Mouse (Mus musculus) CH12.LX (cell line): ENCODE measurements around the gene Lsg1. TPM values are rescaled to one million over a fixed set of nuclear protein-coding genes. Genes with fewer than 3 reads are reported as not detected.

Source experiments
- DNase-seq: peaks from one replicate; pipeline ENCODE4 v3.0.0-alpha.2; 2013; ENCODE audit errors: extremely low read depth
- H3K27ac ChIP-seq: 2 replicates; pipeline ENCODE4 v1.5.1; 2012; ENCODE audit warnings: low read depth, mild to moderate bottlenecking, control low read depth, moderate library complexity; ENCODE audit not compliant: insufficient read depth
- H3K27me3 ChIP-seq: replicated peaks from 2 replicates; pipeline ENCODE3; 2012; ENCODE audit warnings: inconsistent platforms
- H3K36me3 ChIP-seq, 2 experiments: replicated peaks in 1 of 2; 2 replicates each; pipeline versions ENCODE3 to v1.6.1; 2012; ENCODE audit warnings: inconsistent platforms in 1 of 2, low read length in 1 of 2, mild to moderate bottlenecking in 1 of 2, mixed read lengths in 1 of 2, moderate library complexity in 1 of 2; ENCODE audit not compliant: control insufficient read depth in 1 of 2, insufficient read depth in 1 of 2
- H3K4me1 ChIP-seq, 2 experiments: 2 replicates each; pipeline ENCODE4 v1.6.1; 2012; ENCODE audit warnings: inconsistent platforms in 1 of 2, moderate library complexity in 1 of 2; ENCODE audit not compliant: insufficient read depth in 2 of 2, control insufficient read depth in 1 of 2
- H3K4me2 ChIP-seq: 2 replicates; pipeline ENCODE4 v1.6.1; 2012; ENCODE audit warnings: low read depth, mild to moderate bottlenecking, control low read depth; ENCODE audit not compliant: poor library complexity, insufficient read depth, severe bottlenecking
- H3K4me3 ChIP-seq, 3 experiments: fragments of 150-350 bp in 1 of 3; sonication (generic) in 1 of 3; replicated peaks in 1 of 3; 2 replicates each; pipeline versions ENCODE3 to v1.5.1; 2011 to 2012; ENCODE audit warnings: low read depth in 2 of 3, low read length in 2 of 3, mild to moderate bottlenecking in 2 of 3, moderate library complexity in 2 of 3, control low read depth in 1 of 3, improper control_type of control experiment in 1 of 3, inconsistent platforms in 1 of 3, mixed read lengths in 1 of 3; ENCODE audit not compliant: poor library complexity in 1 of 3
- H3K79me2 ChIP-seq: replicated peaks from 2 replicates; pipeline ENCODE4 v1.6.1; 2012; ENCODE audit warnings: mild to moderate bottlenecking, moderate library complexity; ENCODE audit not compliant: control insufficient read depth, poor library complexity, insufficient read depth, severe bottlenecking; ENCODE audit errors: extremely low read depth
- H3K9ac ChIP-seq: 2 replicates; pipeline ENCODE4 v1.6.1; 2012; ENCODE audit warnings: low read depth, mild to moderate bottlenecking, control low read depth, moderate library complexity; ENCODE audit not compliant: insufficient read depth
- H3K9me3 ChIP-seq: replicated peaks from 2 replicates; pipeline ENCODE3; 2012; ENCODE audit warnings: low read length, inconsistent platforms, mixed read lengths
- BHLHE40 ChIP-seq: IDR thresholded peaks from 2 replicates; pipeline ENCODE4 v1.6.1; 2011; ENCODE audit warnings: mild to moderate bottlenecking, low read depth, low read length, improper control_type of control experiment
- CTCF ChIP-seq, 2 experiments: IDR thresholded peaks in 1 of 2; conservative IDR thresholded peaks in 1 of 2; 2 replicates each; pipeline ENCODE4 v1.5.1; 2011 to 2012; ENCODE audit warnings: low read depth in 2 of 2, low read length in 2 of 2, improper control_type of control experiment in 1 of 2, inconsistent platforms in 1 of 2, mild to moderate bottlenecking in 1 of 2, moderate library complexity in 1 of 2
- ELF1 ChIP-seq: IDR thresholded peaks from 2 replicates; pipeline ENCODE4 v1.6.1; 2014; ENCODE audit warnings: low read depth, mild to moderate bottlenecking, inconsistent platforms, low read length, improper control_type of control experiment
- EP300 ChIP-seq: IDR thresholded peaks from 2 replicates; pipeline ENCODE4 v1.6.1; 2011; ENCODE audit warnings: low read length, improper control_type of control experiment
- ETS1 ChIP-seq: conservative IDR thresholded peaks from 2 replicates; pipeline ENCODE4 v1.6.1; 2012; ENCODE audit warnings: low read depth, mild to moderate bottlenecking, inconsistent platforms, low read length, improper control_type of control experiment, moderate library complexity
- GABPA ChIP-seq: IDR thresholded peaks from 2 replicates; pipeline ENCODE4 v1.6.1; 2012; ENCODE audit warnings: low read depth, low read length, improper control_type of control experiment, inconsistent platforms; ENCODE audit not compliant: insufficient replicate concordance
- HCFC1 ChIP-seq: IDR thresholded peaks from 2 replicates; pipeline ENCODE4 v1.6.1; 2012; ENCODE audit warnings: low read depth, mild to moderate bottlenecking, inconsistent platforms, low read length, improper control_type of control experiment
- IRF4 ChIP-seq: IDR thresholded peaks from 2 replicates; pipeline ENCODE4 v1.6.1; 2014; ENCODE audit warnings: low read depth, mild to moderate bottlenecking, inconsistent platforms, low read length, improper control_type of control experiment
- KAT2A ChIP-seq: IDR thresholded peaks from 2 replicates; pipeline ENCODE4 v1.6.1; 2012; ENCODE audit warnings: low read length, improper control_type of control experiment, inconsistent platforms; ENCODE audit not compliant: insufficient replicate concordance
- MAFK ChIP-seq: IDR thresholded peaks from 2 replicates; pipeline ENCODE4 v1.6.1; 2011; ENCODE audit warnings: low read length, improper control_type of control experiment; ENCODE audit not compliant: insufficient replicate concordance
- MAZ ChIP-seq: IDR thresholded peaks from 2 replicates; pipeline ENCODE4 v1.6.1; 2012; ENCODE audit warnings: low read depth, mild to moderate bottlenecking, inconsistent platforms, low read length, improper control_type of control experiment, moderate library complexity
- MEF2A ChIP-seq: IDR thresholded peaks from 2 replicates; pipeline ENCODE4 v1.6.1; 2014; ENCODE audit warnings: low read depth, mild to moderate bottlenecking, inconsistent platforms, low read length, improper control_type of control experiment, borderline replicate concordance
- MXI1 ChIP-seq: IDR thresholded peaks from 2 replicates; pipeline ENCODE4 v1.6.1; 2011; ENCODE audit warnings: mild to moderate bottlenecking, low read depth, low read length, improper control_type of control experiment
- NELFE ChIP-seq: IDR thresholded peaks from 2 replicates; pipeline ENCODE4 v1.6.1; 2011; ENCODE audit warnings: low read depth, low read length, improper control_type of control experiment
- NRF1 ChIP-seq: IDR thresholded peaks from 2 replicates; pipeline ENCODE4 v1.6.1; 2014; ENCODE audit warnings: low read depth, mild to moderate bottlenecking, inconsistent platforms, low read length, improper control_type of control experiment, moderate library complexity
- PAX5 ChIP-seq: IDR thresholded peaks from 2 replicates; pipeline ENCODE4 v1.6.1; 2012; ENCODE audit warnings: low read length, inconsistent platforms, mixed read lengths
- POLR2A ChIP-seq: IDR thresholded peaks from 2 replicates; pipeline ENCODE4 v1.6.1; 2011; ENCODE audit warnings: low read depth, mild to moderate bottlenecking, improper control_type of control experiment, low read length
- POLR2AphosphoS2 ChIP-seq: IDR thresholded peaks from 2 replicates; pipeline ENCODE4 v1.6.1; 2011; ENCODE audit warnings: low read depth, low read length, improper control_type of control experiment
- SMC3 ChIP-seq: IDR thresholded peaks from 2 replicates; pipeline ENCODE4 v1.6.1; 2011; ENCODE audit warnings: low read depth, low read length, improper control_type of control experiment
- USF2 ChIP-seq: conservative IDR thresholded peaks from 2 replicates; pipeline ENCODE4 v1.6.1; 2011; ENCODE audit warnings: low read depth, low read length, improper control_type of control experiment
- ZC3H11A ChIP-seq: IDR thresholded peaks from 2 replicates; pipeline ENCODE4 v1.6.1; 2012; ENCODE audit warnings: low read depth, mild to moderate bottlenecking, inconsistent platforms, low read length, improper control_type of control experiment
- ZKSCAN1 ChIP-seq: IDR thresholded peaks from 2 replicates; pipeline ENCODE4 v1.6.1; 2012; ENCODE audit warnings: low read depth, inconsistent platforms, low read length, improper control_type of control experiment, borderline replicate concordance
- ZMIZ1 ChIP-seq: IDR thresholded peaks from 2 replicates; pipeline ENCODE4 v1.6.1; 2012; ENCODE audit warnings: low read depth, mild to moderate bottlenecking, inconsistent platforms, low read length, improper control_type of control experiment
- ZNF384 ChIP-seq: IDR thresholded peaks from 2 replicates; pipeline ENCODE4 v1.6.1; 2012; ENCODE audit warnings: low read depth, low read length, improper control_type of control experiment, inconsistent platforms
- dilution Hi-C: fragments of 300-500 bp; cut with MboI; formaldehyde crosslinking; loops from 2 replicates; pipeline ENCODE4 v1.14.3; 2020; ENCODE audit warnings: low sequenced_read_pairs; ENCODE audit not compliant: extremely low pct_unique_long_range_greater_than_20kb, extremely low pct_ligation_motif_present
- in situ Hi-C: fragments of 300-500 bp; cut with MboI; formaldehyde crosslinking; loops from 3 replicates; pipeline ENCODE4 v1.14.3; 2019; ENCODE audit warnings: low sequenced_read_pairs, low pct_ligation_motif_present, low pct_unique_long_range_greater_than_20kb, mixed read lengths
- polyA plus RNA-seq: library from polyadenylated mRNA; unstranded; fragments of >175 nt; gene quantifications from 2 replicates; pipeline ENCODE4 v1.2.1, GENCODE M21; 2012; ENCODE audit warnings: low read depth; ENCODE audit not compliant: insufficient read length
- total RNA-seq, 2 experiments: library from RNA; depleted of rRNA; stranded (reverse); fragments of 300-350 nt in 1 of 2; fragments of >200 nt in 1 of 2; gene quantifications; 2 replicates each; pipeline ENCODE4 v1.2.3; 2012 to 2014

Gene Lsg1
- total and polyA plus RNA-seq, 3 experiments = 58.4 to 189 (median 94.7) TPM

DNA sequence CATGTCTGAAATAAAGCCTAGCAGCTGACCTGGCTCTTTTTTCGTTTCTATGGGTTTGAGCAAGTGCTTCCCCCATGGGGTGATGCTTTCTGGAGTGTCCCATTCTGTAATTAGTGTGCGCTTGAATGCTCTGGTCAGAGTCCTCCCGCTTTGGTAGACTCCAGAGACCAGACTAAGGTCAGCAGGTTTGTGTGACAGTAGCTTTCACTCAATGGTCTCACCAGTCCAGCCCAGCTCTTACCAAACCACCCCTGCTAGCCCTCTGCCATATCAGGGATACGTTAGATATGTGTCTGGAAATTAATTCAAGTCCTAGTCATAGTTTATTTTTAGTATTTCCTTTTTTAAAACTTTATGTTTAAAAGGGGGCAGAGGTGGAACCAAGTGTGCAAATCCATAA, 26.8 kb downstream of the Lsg1 start:
- Histone ChIP-seq H3K36me3 (peaks cover 68 to 85% of the 10 kb centered on the region in 2 experiments), H3K79me2 (no peaks in the 10 kb centered on the region), H3K9ac (no peak overlapping the region), H3K27ac (no peak overlapping the region), H3K4me1 (no peaks in the 10 kb centered on the region), H3K9me3 (peaks cover 18% of the 10 kb centered on the region), H3K4me2 (no peak overlapping the region), H3K4me3 (no peak overlapping the region), H3K27me3 (no peaks in the 10 kb centered on the region)
- DNase-seq = no peak
- dilution Hi-C loops = no loop called here
- no peak for TF ChIP-seq PAX5
- TF ChIP-seq MAZ = no peak
- TF ChIP-seq ZNF384 = no peak
- TF ChIP-seq MEF2A = no peak
- no peak for TF ChIP-seq USF2
- TF ChIP-seq BHLHE40 = no peak
- no peak for TF ChIP-seq MXI1
- no peak for TF ChIP-seq EP300
- no peak for TF ChIP-seq HCFC1
- TF ChIP-seq ELF1 = no peak
- TF ChIP-seq KAT2A = no peak
- in situ Hi-C loops = no loop called here

- TF ChIP-seq NELFE (no peak), SMC3 (no peak), MAZ (no peak), ETS1 (no peak), ZNF384 (no peak), MEF2A (no peak), MAFK (no peak), GABPA (no peak), PAX5 (no peak), IRF4 (no peak), POLR2A (no peak), CTCF (conservative IDR thresholded peaks at IDR 0.05 in 1 of 2, IDR thresholded peaks at IDR 0.05 in 1 of 2; ENCODE audit: low read depth in 2 of 2, low read length in 2 of 2) (no peak), ZC3H11A (no peak), ZMIZ1 (no peak), POLR2AphosphoS2 (no peak; the same call in 1 of the 2 replicates), NRF1 (no peak), ZKSCAN1 (no peak)
- no peak for DNase-seq
- H3K9ac ChIP-seq = no peak overlapping the region
- peaks cover 26% of the 10 kb centered on the region for H3K9me3 ChIP-seq
- dilution Hi-C loops = no loop called here
- no peaks in the 10 kb centered on the region for H3K27me3 ChIP-seq
- no peak overlapping the region for H3K4me2 ChIP-seq
- no peaks in the 10 kb centered on the region for H3K4me1 ChIP-seq
- peaks cover 57 to 75% of the 10 kb centered on the region in 2 experiments for H3K36me3 ChIP-seq
- H3K79me2 ChIP-seq = no peaks in the 10 kb centered on the region
- H3K4me3 ChIP-seq = no peak overlapping the region
- H3K27ac ChIP-seq = no peak overlapping the region
- in situ Hi-C loops = no loop called here
These were observed 27.9 kb downstream of the Lsg1 start for GRCm38 (mm10) chr16:30559312-30559992.
